Mouse (Mus musculus): Measurements from ENCODE around the gene Pmm1.
"Not testable (repeated sequence)": the region's sequence is repeated elsewhere in the genome, so short reads cannot be mapped to it uniquely, and the experiment has no call there.

Gene Pmm1

GRCm38 (mm10) chr15:81926446-81926822 is 34.3 kb downstream of the Pmm1 start:
- DNase-seq (ENCODE audit: low read depth, low spot score) = no peak

- peak; percentile 98 for DNase-seq (ENCODE audit: low read depth, low spot score)
These were observed 34.8 kb downstream of the Pmm1 start, which contains the start of gene Polr3h for GRCm38 (mm10) chr15:81925760-81926445. Gene Polr3h, minus strand, starts transcription at chr15:81926240.

- DNase-seq (ENCODE audit: low read depth, low spot score) = peak; percentile 40
These were observed 35.8 kb downstream of the Pmm1 start for GRCm38 (mm10) chr15:81924933-81925332.

- DNase-seq (ENCODE audit: low read depth, low spot score) = no peak
These were observed 39.5 kb downstream of the Pmm1 start for GRCm38 (mm10) chr15:81921255-81921654.

GRCm38 (mm10) chr15:81920546-81921217 is 40.0 kb downstream of the Pmm1 start:
- no peak for DNase-seq (ENCODE audit: low read depth, low spot score)

- DNase-seq (ENCODE audit: low read depth, low spot score) = no peak
These were observed 41.7 kb downstream of the Pmm1 start for GRCm38 (mm10) chr15:81919062-81919461.

GRCm38 (mm10) chr15:81917621-81918463 is 42.9 kb downstream of the Pmm1 start:
- DNase-seq (ENCODE audit: low read depth, low spot score) = peak; percentile 47

GRCm38 (mm10) chr15:81917201-81917600 is 43.5 kb downstream of the Pmm1 start:
- DNase-seq (ENCODE audit: low read depth, low spot score) = no peak

GRCm38 (mm10) chr15:81915663-81916062 is 45.1 kb downstream of the Pmm1 start:
- no peak for DNase-seq (ENCODE audit: low read depth, low spot score)

GRCm38 (mm10) chr15:81914668-81915067 is 46.1 kb downstream of the Pmm1 start:
- no peak for DNase-seq (ENCODE audit: low read depth, low spot score)

- no peak for DNase-seq (ENCODE audit: low read depth, low spot score)
These were observed 48.2 kb downstream of the Pmm1 start for GRCm38 (mm10) chr15:81912498-81912897.

- not testable (repeated sequence) for DNase-seq (ENCODE audit: low read depth, low spot score)
These were observed 52.0 kb downstream of the Pmm1 start for GRCm38 (mm10) chr15:81908767-81909166.

- no peak for DNase-seq (ENCODE audit: low read depth, low spot score)
These were observed 52.8 kb downstream of the Pmm1 start for GRCm38 (mm10) chr15:81907953-81908352.

- DNase-seq (ENCODE audit: low read depth, low spot score) = peak; percentile 56
These were observed 55.8 kb downstream of the Pmm1 start for GRCm38 (mm10) chr15:81904939-81905338.
